Mouse (Mus musculus): ENCODE data around the gene Wasl. TPM values are rescaled to one million over a fixed set of nuclear protein-coding genes. Genes with fewer than 3 reads are reported as not detected.

Gene Wasl
- total RNA-seq, 1 experiment = 20.3 TPM

DNA sequence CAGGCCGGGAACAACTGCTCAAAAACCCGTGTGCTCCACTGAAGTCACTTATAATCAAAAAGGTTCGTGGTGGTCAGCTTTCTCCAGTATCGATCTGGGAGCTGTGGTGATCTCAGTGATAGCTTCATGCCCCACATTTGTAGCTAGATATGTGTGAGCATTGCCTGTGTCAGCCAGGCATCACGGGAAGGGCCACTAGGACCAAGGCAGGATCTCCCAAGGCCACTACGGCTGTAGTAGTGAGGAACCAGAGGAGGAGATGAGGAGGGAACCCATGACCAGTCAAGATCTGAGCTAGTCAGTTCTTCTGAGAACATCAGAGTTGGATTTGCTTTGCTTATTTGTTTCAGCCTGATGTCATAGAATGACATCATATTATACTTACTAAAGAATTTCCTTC is 65.6 kb downstream of the Wasl start:
- TF ChIP-seq CHD2 (IDR thresholded peaks at IDR 0.05; ENCODE audit: low read depth, low read length) = no peak
- no peak for TF ChIP-seq ZNF384 (IDR thresholded peaks at IDR 0.05; ENCODE audit: low read depth, low read length)
- TF ChIP-seq HCFC1 (IDR thresholded peaks at IDR 0.05; ENCODE audit: borderline replicate concordance, insufficient read depth, low read length) = no peak
- no peak for TF ChIP-seq ZC3H11A (IDR thresholded peaks at IDR 0.05; ENCODE audit: borderline replicate concordance, low read depth, low read length)
- no peak for TF ChIP-seq MAFK (IDR thresholded peaks at IDR 0.05; ENCODE audit: insufficient read depth, low read depth, low read length)

DNA sequence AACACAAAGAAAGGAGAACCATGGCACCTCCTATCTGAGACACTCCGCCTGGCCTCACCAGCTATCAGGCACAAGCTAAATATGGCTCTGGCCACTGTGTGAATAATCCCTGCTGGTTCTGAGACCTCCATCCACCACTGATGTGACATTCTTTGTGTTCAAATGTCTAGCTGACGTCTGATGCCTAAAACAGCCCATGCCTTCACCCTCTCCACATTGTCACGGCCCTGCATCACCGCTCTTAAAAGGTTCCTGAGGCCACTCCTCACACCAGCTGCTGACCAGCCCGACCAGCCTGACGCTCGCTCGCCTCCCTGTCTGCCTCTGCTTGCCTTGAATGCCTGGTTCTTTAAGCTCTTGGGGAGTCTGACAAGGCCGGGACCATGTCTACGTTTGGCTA is 67.3 kb downstream of the Wasl start, which contains the start of gene Lmod2:
Lmod2 (plus strand) TSS at position 263 of the 400 bp plus-strand sequence.
- Histone ChIP-seq H3K36me3 (ENCODE audit: control insufficient read depth, insufficient read depth, low read length, poor library complexity, severe bottlenecking) (no peaks in the 10 kb centered on the region), H3K4me3 (ENCODE audit: insufficient read depth in 1 of 2, low read depth in 1 of 2, low read length in 2 of 2, poor library complexity in 1 of 2, severe bottlenecking in 1 of 2) (no peak within 1 kb of the TSS), H3K9me3 (ENCODE audit: control insufficient read depth, insufficient read depth, low read depth, low read length) (no peaks in the 10 kb centered on the region), H3K9ac (ENCODE audit: insufficient read depth, low read depth, low read length, poor library complexity, severe bottlenecking) (no peak within 1 kb of the TSS), H3K27ac (ENCODE audit: insufficient read depth, low read depth, low read length, poor library complexity, severe bottlenecking) (no peak within 1 kb of the TSS), H3K4me1 (ENCODE audit: control insufficient read depth in 2 of 2, insufficient read depth in 2 of 2, low read length in 2 of 2, poor library complexity in 1 of 2) (no peaks in the 10 kb centered on the region)
- DNase-seq (ENCODE audit: low read depth, low spot score) = no peak
- TF ChIP-seq CHD2 (IDR thresholded peaks at IDR 0.05; ENCODE audit: low read depth, low read length) (no peak), HCFC1 (IDR thresholded peaks at IDR 0.05; ENCODE audit: borderline replicate concordance, insufficient read depth, low read length) (no peak), ZC3H11A (IDR thresholded peaks at IDR 0.05; ENCODE audit: borderline replicate concordance, low read depth, low read length) (no peak), MAFK (IDR thresholded peaks at IDR 0.05; ENCODE audit: insufficient read depth, low read depth, low read length) (no peak), ZNF384 (IDR thresholded peaks at IDR 0.05; ENCODE audit: low read depth, low read length) (no peak)
- in situ Hi-C loops (cut with MboI; ENCODE audit: low sequenced_read_pairs in 2 of 2, unreplicated experiment in 2 of 2) = no loop called here

More for the DNA sequence above, 65.6 kb downstream of the Wasl start:
- Histone ChIP-seq H3K36me3 (ENCODE audit: control insufficient read depth, insufficient read depth, low read length, poor library complexity, severe bottlenecking) (no peaks in the 10 kb centered on the region), H3K4me1 (ENCODE audit: control insufficient read depth in 2 of 2, insufficient read depth in 2 of 2, low read length in 2 of 2, poor library complexity in 1 of 2) (no peaks in the 10 kb centered on the region), H3K9me3 (ENCODE audit: control insufficient read depth, insufficient read depth, low read depth, low read length) (no peaks in the 10 kb centered on the region), H3K27ac (ENCODE audit: insufficient read depth, low read depth, low read length, poor library complexity, severe bottlenecking) (no peak overlapping the region), H3K4me3 (ENCODE audit: insufficient read depth in 1 of 2, low read depth in 1 of 2, low read length in 2 of 2, poor library complexity in 1 of 2, severe bottlenecking in 1 of 2) (no peak overlapping the region), H3K9ac (ENCODE audit: insufficient read depth, low read depth, low read length, poor library complexity, severe bottlenecking) (no peak overlapping the region)
- DNase-seq (ENCODE audit: low read depth, low spot score) = no peak
- in situ Hi-C loops (cut with MboI; ENCODE audit: low sequenced_read_pairs in 2 of 2, unreplicated experiment in 2 of 2) = no loop called here

- Histone ChIP-seq H3K9me3 (ENCODE audit: control insufficient read depth, insufficient read depth, low read depth, low read length) (no peaks in the 10 kb centered on the region), H3K4me3 (ENCODE audit: insufficient read depth in 1 of 2, low read depth in 1 of 2, low read length in 2 of 2, poor library complexity in 1 of 2, severe bottlenecking in 1 of 2) (no peak overlapping the region), H3K36me3 (ENCODE audit: control insufficient read depth, insufficient read depth, low read length, poor library complexity, severe bottlenecking) (no peaks in the 10 kb centered on the region), H3K27ac (ENCODE audit: insufficient read depth, low read depth, low read length, poor library complexity, severe bottlenecking) (no peak overlapping the region), H3K4me1 (ENCODE audit: control insufficient read depth in 2 of 2, insufficient read depth in 2 of 2, low read length in 2 of 2, poor library complexity in 1 of 2) (no peaks in the 10 kb centered on the region), H3K9ac (ENCODE audit: insufficient read depth, low read depth, low read length, poor library complexity, severe bottlenecking) (no peak overlapping the region)
- TF ChIP-seq MAFK (IDR thresholded peaks at IDR 0.05; ENCODE audit: insufficient read depth, low read depth, low read length) (no peak), ZNF384 (IDR thresholded peaks at IDR 0.05; ENCODE audit: low read depth, low read length) (no peak), HCFC1 (IDR thresholded peaks at IDR 0.05; ENCODE audit: borderline replicate concordance, insufficient read depth, low read length) (no peak), ZC3H11A (IDR thresholded peaks at IDR 0.05; ENCODE audit: borderline replicate concordance, low read depth, low read length) (no peak), CHD2 (IDR thresholded peaks at IDR 0.05; ENCODE audit: low read depth, low read length) (no peak)
- no peak for DNase-seq (ENCODE audit: low read depth, low spot score)
- in situ Hi-C loops (cut with MboI; ENCODE audit: low sequenced_read_pairs in 2 of 2, unreplicated experiment in 2 of 2) = no loop called here
Measured at GRCm38 (mm10) chr6:24591525-24592218, 73.1 kb downstream of the Wasl start.

DNA sequence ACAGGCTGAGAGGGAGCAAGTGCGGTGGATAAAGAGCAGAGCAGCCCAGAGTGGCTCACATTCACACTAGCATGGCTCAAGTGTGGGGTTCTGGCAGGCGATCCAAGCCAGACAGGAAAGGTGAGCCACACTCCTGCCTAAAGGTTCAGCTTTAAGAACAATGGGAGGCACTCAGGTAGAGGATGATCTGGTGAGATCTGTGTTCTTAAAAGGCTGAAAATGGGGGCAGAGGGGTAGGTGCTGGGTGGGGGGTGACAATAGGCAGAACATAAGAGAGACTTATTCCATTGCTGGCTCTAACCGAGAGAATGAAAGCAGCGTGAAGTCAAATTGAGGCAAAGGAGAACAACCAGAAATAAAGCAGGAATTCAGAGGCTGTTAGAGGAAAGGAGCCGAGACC is 74.5 kb downstream of the Wasl start:
- TF ChIP-seq MAFK (IDR thresholded peaks at IDR 0.05; ENCODE audit: insufficient read depth, low read depth, low read length) (no peak), CHD2 (IDR thresholded peaks at IDR 0.05; ENCODE audit: low read depth, low read length) (no peak), HCFC1 (IDR thresholded peaks at IDR 0.05; ENCODE audit: borderline replicate concordance, insufficient read depth, low read length) (no peak)
- no peaks in the 10 kb centered on the region for H3K4me1 ChIP-seq (ENCODE audit: control insufficient read depth in 2 of 2, insufficient read depth in 2 of 2, low read length in 2 of 2, poor library complexity in 1 of 2)
- no peak for DNase-seq (ENCODE audit: low read depth, low spot score)
- in situ Hi-C loops (cut with MboI; ENCODE audit: low sequenced_read_pairs in 2 of 2, unreplicated experiment in 2 of 2) = no loop called here
- H3K9ac ChIP-seq (ENCODE audit: insufficient read depth, low read depth, low read length, poor library complexity, severe bottlenecking) = no peak overlapping the region
- H3K9me3 ChIP-seq (ENCODE audit: control insufficient read depth, insufficient read depth, low read depth, low read length) = no peaks in the 10 kb centered on the region
- no peak overlapping the region for H3K27ac ChIP-seq (ENCODE audit: insufficient read depth, low read depth, low read length, poor library complexity, severe bottlenecking)
- no peak overlapping the region for H3K4me3 ChIP-seq (ENCODE audit: insufficient read depth in 1 of 2, low read depth in 1 of 2, low read length in 2 of 2, poor library complexity in 1 of 2, severe bottlenecking in 1 of 2)
- no peaks in the 10 kb centered on the region for H3K36me3 ChIP-seq (ENCODE audit: control insufficient read depth, insufficient read depth, low read length, poor library complexity, severe bottlenecking)

All from ES-E14 (cell line).